Mouse (Mus musculus) heart, postnatal 0 days (tissue): ENCODE measurements around the gene Tmem151b. TPM values are rescaled to one million over a fixed set of nuclear protein-coding genes. Genes with fewer than 3 reads are reported as not detected.

Source experiments
- ATAC-seq: fragments of 200-750 bp; cut with Nextera tagmentation; 2 replicates; pipeline ENCODE4 v1.8.0; 2017; ENCODE audit warnings: low read depth, moderate number of reproducible peaks, moderate library complexity; ENCODE audit not compliant: insufficient read depth
- DNase-seq: peaks from one replicate; pipeline ENCODE4 v3.0.0-alpha.2; 2016; ENCODE audit warnings: low spot score
- H3K27ac ChIP-seq: fragments of 300-500 bp; sonication (generic); 2 replicates; pipeline ENCODE4 v1.5.1; 2014; ENCODE audit warnings: low read depth, mild to moderate bottlenecking
- H3K27me3 ChIP-seq: fragments of 300-500 bp; sonication (generic); 2 replicates; pipeline ENCODE4 v1.6.1; 2014; ENCODE audit warnings: low read length, mixed read lengths; ENCODE audit not compliant: control insufficient read depth, insufficient read depth
- H3K36me3 ChIP-seq: fragments of 300-500 bp; sonication (generic); replicated peaks from 2 replicates; pipeline ENCODE4 v1.6.1; 2014; ENCODE audit warnings: low read length, mixed read lengths; ENCODE audit not compliant: control insufficient read depth, insufficient read depth
- H3K4me1 ChIP-seq: fragments of 300-500 bp; sonication (generic); 2 replicates; pipeline ENCODE4 v1.6.1; 2014; ENCODE audit warnings: antibody characterized with exemption; ENCODE audit not compliant: control insufficient read depth, insufficient read depth
- H3K4me2 ChIP-seq: fragments of 300-500 bp; sonication (generic); 2 replicates; pipeline ENCODE4 v1.6.1; 2014; ENCODE audit warnings: low read depth, mild to moderate bottlenecking, low read length, moderate library complexity
- H3K4me3 ChIP-seq: fragments of 300-500 bp; sonication (generic); 2 replicates; pipeline ENCODE4 v1.5.1; 2014; ENCODE audit warnings: low read depth, low read length
- H3K9ac ChIP-seq: fragments of 300-500 bp; sonication (generic); replicated peaks from 2 replicates; pipeline ENCODE4 v1.6.1; 2014; ENCODE audit warnings: low read depth, low read length, mixed read lengths
- H3K9me3 ChIP-seq: fragments of 300-500 bp; sonication (generic); replicated peaks from 2 replicates; pipeline ENCODE4 v1.6.1; 2016; ENCODE audit warnings: low read length; ENCODE audit not compliant: control insufficient read depth
- CTCF ChIP-seq: IDR thresholded peaks from 2 replicates; pipeline ENCODE4 v1.5.1; 2016; ENCODE audit warnings: antibody characterized with exemption, control low read depth, low read depth
- EP300 ChIP-seq: IDR thresholded peaks from 2 replicates; pipeline ENCODE4 v1.6.1; 2016; ENCODE audit warnings: antibody characterized with exemption, low read depth
- WGBS: fragments of 180-500 bp; shearing (Covaris S2); extraction: QIAGEN DNeasy Blood & Tissue Kit; methylation state at CpG from one replicate; pipeline ENCODE4 v1.1.7; 2014; 5-methylcytosine and 5-hydroxymethylcytosine counted together
- polyA plus RNA-seq: library from polyadenylated mRNA; unstranded; fragments of >200 nt; fragmentation: Nextera tagmentation; extraction: Ambion mirVana; gene quantifications from 2 replicates; pipeline ENCODE4 v1.2.1, GENCODE M21; 2015
- total RNA-seq: library from RNA; depleted of rRNA; stranded (reverse); fragments of >200 nt; gene quantifications from 2 replicates; pipeline ENCODE4 v1.2.3, GENCODE M21; 2014; ENCODE audit warnings: low replicate concordance

The Tmem151b gene
- total and polyA plus RNA-seq, 2 experiments from 2014 or later, result 0.04 to 0.95 TPM

DNA sequence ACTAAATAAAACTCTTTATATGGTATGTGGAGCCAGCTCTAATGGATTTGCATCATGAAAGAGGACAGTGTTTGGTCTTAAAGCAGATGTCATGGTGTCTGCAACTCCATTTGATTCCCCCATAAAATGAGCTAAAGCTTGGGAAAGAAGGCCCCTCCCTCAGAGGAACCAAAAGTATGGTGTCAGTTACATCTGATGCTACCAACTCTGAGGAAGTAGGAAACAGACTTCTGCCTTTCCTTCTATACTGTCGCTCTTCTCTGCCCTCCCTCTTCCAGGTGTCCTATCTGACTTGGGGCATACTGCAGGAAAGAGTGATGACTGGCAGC lies 16.5 kb upstream of the Tmem151b start:
- Histone ChIP-seq H3K27me3 (no peaks in the 10 kb centered on the region), H3K4me2 (no peak overlapping the region), H3K4me1 (peaks cover 10% of the 10 kb centered on the region), H3K4me3 (no peak overlapping the region), H3K36me3 (peaks cover 54% of the 10 kb centered on the region), H3K27ac (no peak overlapping the region), H3K9me3 (no peaks in the 10 kb centered on the region), H3K9ac (no peak overlapping the region)
- DNase-seq (no peak), ATAC-seq (no peak)
- TF ChIP-seq EP300 (no peak), CTCF (no peak)
- WGBS, result 58% methylated on average over 1 of the region's 1 CpGs

GRCm38 (mm10) chr17:45565103-45565502 lies 15.6 kb upstream of the Tmem151b start:
- no peak overlapping the region for H3K27ac ChIP-seq
- H3K4me2 ChIP-seq, result peak overlapping the region; percentile 98
- TF ChIP-seq EP300, result no peak
- ATAC-seq (no peak), DNase-seq (no peak)
- peaks cover 10% of the 10 kb centered on the region for H3K4me1 ChIP-seq
- no peaks in the 10 kb centered on the region for H3K9me3 ChIP-seq
- H3K27me3 ChIP-seq, result no peaks in the 10 kb centered on the region
- WGBS, result 90% methylated on average over 11 of the region's 11 CpGs
- peak overlapping the region; percentile 94 for H3K4me3 ChIP-seq
- peaks cover 45% of the 10 kb centered on the region for H3K36me3 ChIP-seq
- H3K9ac ChIP-seq, result no peak overlapping the region

GRCm38 (mm10) chr17:45564531-45565084 lies 15.1 kb upstream of the Tmem151b start:
- 11% methylated on average over 18 of the region's 18 CpGs for WGBS
- peaks cover 40% of the 10 kb centered on the region for H3K36me3 ChIP-seq
- DNase-seq (no peak), ATAC-seq (no peak)
- H3K4me2 ChIP-seq, result peak overlapping the region; percentile 98
- peak overlapping the region; percentile 94 for H3K4me3 ChIP-seq
- H3K9ac ChIP-seq, result peak overlapping the region; percentile 89
- no peaks in the 10 kb centered on the region for H3K9me3 ChIP-seq
- TF ChIP-seq CTCF, result no peak
- TF ChIP-seq EP300, result no peak
- no peaks in the 10 kb centered on the region for H3K27me3 ChIP-seq
- peak overlapping the region; percentile 73; the same call in 1 of the 2 replicates for H3K27ac ChIP-seq
- H3K4me1 ChIP-seq, result peaks cover 10% of the 10 kb centered on the region

DNA sequence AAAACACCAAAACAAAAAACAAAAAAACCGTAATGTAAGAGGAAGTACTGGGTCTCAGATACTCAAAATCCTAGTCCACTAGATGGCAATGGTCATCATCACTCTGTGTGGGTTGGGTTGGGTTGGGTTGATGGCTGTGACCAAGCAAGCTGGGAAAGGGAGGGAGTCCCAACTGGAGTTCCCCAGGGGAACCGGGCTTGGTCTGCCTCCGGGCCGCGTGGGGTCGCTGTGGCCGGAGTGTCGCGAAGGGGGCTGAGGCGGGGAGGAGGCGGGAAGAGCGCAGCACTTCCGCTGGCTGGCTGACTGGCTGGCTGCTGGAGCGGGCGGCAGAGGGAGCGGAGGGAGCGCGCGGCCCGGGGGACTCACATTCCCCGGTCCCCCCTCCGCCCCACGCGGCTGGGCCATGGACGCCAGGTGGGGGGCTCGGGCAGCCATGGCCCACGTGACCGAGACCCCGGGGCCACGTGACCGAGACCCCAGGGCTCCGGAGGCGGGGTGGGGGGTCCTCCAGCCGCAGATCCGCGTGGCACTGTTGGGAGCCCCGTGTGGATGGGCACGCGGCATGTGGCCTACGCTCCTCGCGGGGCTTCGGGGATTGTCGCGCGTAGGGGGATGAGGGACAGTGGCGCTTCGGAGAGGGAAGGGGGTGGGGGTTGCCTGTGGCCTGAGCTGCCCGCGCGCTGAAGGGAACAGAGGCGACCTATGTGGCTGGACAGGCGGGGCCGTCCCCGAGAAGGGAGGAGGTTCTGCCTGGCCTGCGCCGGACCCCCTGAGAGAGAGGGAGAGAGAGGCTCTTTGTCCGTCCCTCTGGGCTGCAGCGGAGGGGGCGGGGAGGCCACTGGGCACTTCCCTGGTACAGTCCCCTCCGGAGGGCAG lies 14.4 kb upstream of the Tmem151b start, which contains the start of gene Slc35b2:
Gene Slc35b2, plus strand, starts transcription at position 220 of the 876 bp plus-strand sequence.
- DNase-seq (peak; percentile 93), ATAC-seq (peak; percentile 93)
- Histone ChIP-seq H3K27ac (peak within 1 kb of the TSS; percentile 73), H3K4me3 (peak within 1 kb of the TSS; percentile 94), H3K36me3 (peaks cover 33% of the 10 kb centered on the region), H3K9ac (peak within 1 kb of the TSS; percentile 89), H3K27me3 (no peaks in the 10 kb centered on the region), H3K9me3 (no peaks in the 10 kb centered on the region), H3K4me2 (peak within 1 kb of the TSS; percentile 98), H3K4me1 (peaks cover 10% of the 10 kb centered on the region)
- peak; percentile 97 for TF ChIP-seq CTCF
- TF ChIP-seq EP300, result peak; percentile 67; the same call in 1 of the 2 replicates
- WGBS, result 1% methylated on average over 55 of the region's 61 CpGs

DNA sequence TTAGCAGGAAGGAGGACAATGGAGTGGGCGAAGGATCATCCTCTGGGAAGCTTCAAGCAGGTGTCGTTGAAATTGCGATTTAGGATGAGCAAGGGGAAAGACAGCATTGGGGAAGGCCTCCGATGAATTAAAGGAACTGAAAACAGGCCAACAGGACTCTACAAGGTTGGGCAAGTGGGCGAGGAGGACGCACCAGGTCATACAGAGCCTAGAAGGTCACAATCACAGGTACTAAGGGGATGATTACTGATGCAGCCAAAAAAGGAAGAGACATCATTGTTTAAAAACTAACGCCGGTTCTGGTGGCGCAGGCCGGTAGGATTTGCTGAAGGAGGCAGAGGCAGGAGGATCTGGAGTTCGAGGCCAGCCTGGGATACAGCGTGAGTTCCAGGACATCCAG lies 13.7 kb upstream of the Tmem151b start:
- Histone ChIP-seq H3K27me3 (no peaks in the 10 kb centered on the region), H3K4me1 (peaks cover 10% of the 10 kb centered on the region), H3K9ac (no peak overlapping the region), H3K9me3 (no peaks in the 10 kb centered on the region), H3K4me3 (no peak overlapping the region), H3K36me3 (peaks cover 26% of the 10 kb centered on the region), H3K4me2 (no peak overlapping the region), H3K27ac (no peak overlapping the region)
- DNase-seq, result no peak
- WGBS, result 74% methylated on average over 12 of the region's 12 CpGs
- TF ChIP-seq EP300 (no peak), CTCF (no peak)
- ATAC-seq, result no peak
